Mouse (Mus musculus) heart, embryonic 11.5 days (tissue): ENCODE results near the gene 4930442H23Rik. TPM values are rescaled to one million over a fixed set of nuclear protein-coding genes. Genes with fewer than 3 reads are reported as not detected.
A peak's percentile ranks its signal among the peaks of the same experiment; 100 is the strongest.
"Not testable (repeated sequence)": the region's sequence is repeated elsewhere in the genome, so short reads cannot be mapped to it uniquely, and the experiment has no call there.

Experiments used
- ATAC-seq: fragments of 200-750 bp; cut with Nextera tagmentation; replicated peaks from 2 replicates; pipeline ENCODE4 v1.8.0; 2017; ENCODE audit warnings: moderate library complexity; ENCODE audit not compliant: insufficient number of reproducible peaks, low FRiP score, low TSS enrichment
- H3K27ac ChIP-seq: fragments of 300-500 bp; sonication (generic); 2 replicates; pipeline ENCODE4 v1.5.1; 2014; ENCODE audit warnings: mild to moderate bottlenecking, low read depth, low read length
- H3K27me3 ChIP-seq: fragments of 300-500 bp; sonication (generic); 2 replicates; pipeline ENCODE4 v1.6.1; 2014; ENCODE audit warnings: mild to moderate bottlenecking, low read length, mixed read lengths; ENCODE audit not compliant: control insufficient read depth, insufficient read depth
- H3K36me3 ChIP-seq: fragments of 300-500 bp; sonication (generic); 2 replicates; pipeline ENCODE4 v1.6.1; 2014; ENCODE audit warnings: mild to moderate bottlenecking, low read length, moderate library complexity, mixed read lengths; ENCODE audit not compliant: control insufficient read depth, insufficient read depth
- H3K4me1 ChIP-seq: fragments of 300-500 bp; sonication (generic); 2 replicates; pipeline ENCODE4 v1.6.1; 2014; ENCODE audit warnings: low read length; ENCODE audit not compliant: control insufficient read depth, insufficient read depth
- H3K4me2 ChIP-seq: fragments of 300-500 bp; sonication (generic); 2 replicates; pipeline ENCODE4 v1.6.1; 2014; ENCODE audit warnings: mild to moderate bottlenecking, moderate library complexity
- H3K4me3 ChIP-seq: fragments of 300-500 bp; sonication (generic); 2 replicates; pipeline ENCODE4 v1.5.1; 2014; ENCODE audit warnings: low read depth, low read length
- H3K9ac ChIP-seq: fragments of 300-500 bp; sonication (generic); 2 replicates; pipeline ENCODE4 v1.6.1; 2014; ENCODE audit warnings: mild to moderate bottlenecking, low read depth, low read length, moderate library complexity
- H3K9me3 ChIP-seq: fragments of 300-500 bp; sonication (generic); replicated peaks from 2 replicates; pipeline ENCODE4 v1.6.1; 2016; ENCODE audit warnings: low read length; ENCODE audit not compliant: control insufficient read depth
- WGBS: fragments of 180-500 bp; shearing (Covaris S2); extraction: QIAGEN DNeasy Blood & Tissue Kit; methylation state at CpG from one replicate; pipeline ENCODE4 v1.1.7; 2014; ENCODE audit not compliant: insufficient replicate concordance; 5-methylcytosine and 5-hydroxymethylcytosine counted together
- polyA plus RNA-seq: library from polyadenylated mRNA; unstranded; fragments of >200 nt; fragmentation: Nextera tagmentation; extraction: Ambion mirVana; gene quantifications from 2 replicates; pipeline ENCODE4 v1.2.1, GENCODE M21; 2014

The 4930442H23Rik gene
- polyA plus RNA-seq, 1 experiment from 2014 or later: 0.21 TPM

GRCm38 (mm10) chr10:81182336-81183333 lies 1.0 kb downstream of the 4930442H23Rik start, which contains the start of gene Dapk3:
TSS of gene Dapk3 (plus strand) at chr10:81183005.
- Histone ChIP-seq H3K27ac (peak within 1 kb of the TSS; percentile 91), H3K4me1 (peaks cover 30% of the 10 kb centered on the region), H3K9me3 (no peaks in the 10 kb centered on the region), H3K4me3 (peak within 1 kb of the TSS; percentile 62), H3K4me2 (peak within 1 kb of the TSS; percentile 68), H3K36me3 (peaks cover 52% of the 10 kb centered on the region), H3K9ac (peak within 1 kb of the TSS; percentile 79), H3K27me3 (no peaks in the 10 kb centered on the region)
- 5% methylated on average over 53 of the region's 53 CpGs for WGBS
- ATAC-seq: peak; percentile 85

- H3K4me3 ChIP-seq, ATAC-seq, H3K9me3 ChIP-seq, H3K27me3 ChIP-seq, H3K9ac ChIP-seq, H3K4me2 ChIP-seq: not testable (repeated sequence)
- peaks cover 33% of the 10 kb centered on the region for H3K4me1 ChIP-seq
- WGBS: 75% methylated on average over 12 of the region's 12 CpGs
- H3K27ac ChIP-seq: peak overlapping the region; percentile 62
- peaks cover 50% of the 10 kb centered on the region for H3K36me3 ChIP-seq
Measured at GRCm38 (mm10) chr10:81181860-81182259, 1.8 kb downstream of the 4930442H23Rik start.

GRCm38 (mm10) chr10:81180946-81181345 lies 2.7 kb downstream of the 4930442H23Rik start:
- H3K9ac ChIP-seq: no peak overlapping the region
- no peak overlapping the region for H3K4me2 ChIP-seq
- no peaks in the 10 kb centered on the region for H3K27me3 ChIP-seq
- no peak for ATAC-seq
- H3K27ac ChIP-seq: no peak overlapping the region
- H3K4me3 ChIP-seq: no peak overlapping the region
- WGBS: 94% methylated on average over 13 of the region's 13 CpGs
- peaks cover 47% of the 10 kb centered on the region for H3K36me3 ChIP-seq
- H3K9me3 ChIP-seq: no peaks in the 10 kb centered on the region
- H3K4me1 ChIP-seq: peaks cover 33% of the 10 kb centered on the region

GRCm38 (mm10) chr10:81179451-81180342 lies 4.0 kb downstream of the 4930442H23Rik start:
- peak overlapping the region; percentile 7; the same call in 1 of the 2 replicates for H3K27ac ChIP-seq
- no peak overlapping the region for H3K4me2 ChIP-seq
- ATAC-seq: no peak
- H3K9me3 ChIP-seq: no peaks in the 10 kb centered on the region
- peaks cover 31% of the 10 kb centered on the region for H3K4me1 ChIP-seq
- H3K36me3 ChIP-seq: peaks cover 47% of the 10 kb centered on the region
- H3K27me3 ChIP-seq: no peaks in the 10 kb centered on the region
- H3K4me3 ChIP-seq: no peak overlapping the region
- 91% methylated on average over 32 of the region's 32 CpGs for WGBS
- H3K9ac ChIP-seq: 0 out of 2 replicates have a peak overlapping the region, but pooled peaks have one; percentile 5

- no peak overlapping the region for H3K4me2 ChIP-seq
Measured at GRCm38 (mm10) chr10:81178927-81179326, 4.7 kb downstream of the 4930442H23Rik start.

GRCm38 (mm10) chr10:81177958-81178712 lies 5.5 kb downstream of the 4930442H23Rik start:
- Histone ChIP-seq H3K4me2 (peak overlapping the region; percentile 98), H3K9me3 (no peaks in the 10 kb centered on the region), H3K4me1 (peaks cover 24% of the 10 kb centered on the region), H3K4me3 (peak overlapping the region; percentile 100), H3K27ac (no peak overlapping the region), H3K36me3 (peaks cover 47% of the 10 kb centered on the region), H3K27me3 (no peaks in the 10 kb centered on the region), H3K9ac (peak overlapping the region; percentile 100)
- WGBS: 66% methylated on average over 14 of the region's 14 CpGs
- ATAC-seq: no peak

More at GRCm38 (mm10) chr10:81178927-81179326, 4.7 kb downstream of the 4930442H23Rik start:
- no peaks in the 10 kb centered on the region for H3K27me3 ChIP-seq
- ATAC-seq: no peak
- H3K9ac ChIP-seq: no peak overlapping the region; the same call in 1 of the 2 replicates
- 90% methylated on average over 11 of the region's 11 CpGs for WGBS
- no peak overlapping the region for H3K4me3 ChIP-seq
- peaks cover 30% of the 10 kb centered on the region for H3K4me1 ChIP-seq
- H3K36me3 ChIP-seq: peaks cover 47% of the 10 kb centered on the region
- H3K27ac ChIP-seq: no peak overlapping the region
- H3K9me3 ChIP-seq: no peaks in the 10 kb centered on the region

- Histone ChIP-seq H3K36me3 (peaks cover 47% of the 10 kb centered on the region), H3K4me3 (peak overlapping the region; percentile 100), H3K27me3 (no peaks in the 10 kb centered on the region), H3K27ac (peak overlapping the region; percentile 93), H3K9me3 (no peaks in the 10 kb centered on the region), H3K4me2 (peak overlapping the region; percentile 98), H3K4me1 (peaks cover 24% of the 10 kb centered on the region), H3K9ac (peak overlapping the region; percentile 100)
- 8% methylated on average over 16 of the region's 16 CpGs for WGBS
- ATAC-seq: no peak
Measured at GRCm38 (mm10) chr10:81177491-81177925, 6.1 kb downstream of the 4930442H23Rik start.
